Mouse (Mus musculus): ENCODE data around the gene Fam102a.

Fam102a gene

GRCm38 (mm10) chr2:32581450-32582095, 46.4 kb downstream of the Fam102a start:
- peak; percentile 69 to 73 for DNase-seq (ENCODE audit: low spot score in 2 of 2)

GRCm38 (mm10) chr2:32582830-32583799, 48.0 kb downstream of the Fam102a start:
- peak in 1 of 2 experiments; percentile 78 for DNase-seq (ENCODE audit: low spot score in 2 of 2)

GRCm38 (mm10) chr2:32585149-32585714, 50.1 kb downstream of the Fam102a start:
- DNase-seq (ENCODE audit: low spot score in 2 of 2): no peak

GRCm38 (mm10) chr2:32586871-32587351, 51.8 kb downstream of the Fam102a start, which contains the start of gene St6galnac4:
Gene St6galnac4, plus strand, starts transcription at chr2:32587095.
- DNase-seq (ENCODE audit: low spot score in 2 of 2): peak; percentile 88

GRCm38 (mm10) chr2:32587731-32588321, 52.7 kb downstream of the Fam102a start:
- no peak for DNase-seq (ENCODE audit: low spot score in 2 of 2)

- DNase-seq (ENCODE audit: low spot score in 2 of 2): no peak
Measured at GRCm38 (mm10) chr2:32589213-32589795, 54.2 kb downstream of the Fam102a start.

GRCm38 (mm10) chr2:32590224-32590623, 55.1 kb downstream of the Fam102a start:
- no peak for DNase-seq (ENCODE audit: low spot score in 2 of 2)

- DNase-seq (ENCODE audit: low spot score in 2 of 2): no peak
Measured at GRCm38 (mm10) chr2:32591249-32591648, 56.1 kb downstream of the Fam102a start.

GRCm38 (mm10) chr2:32596725-32597124, 61.6 kb downstream of the Fam102a start:
- no peak for DNase-seq (ENCODE audit: low spot score in 2 of 2)

- DNase-seq (ENCODE audit: low spot score in 2 of 2): no peak
Measured at GRCm38 (mm10) chr2:32597248-32597647, 62.1 kb downstream of the Fam102a start.

- DNase-seq (ENCODE audit: low spot score in 2 of 2): no peak
Measured at GRCm38 (mm10) chr2:32597699-32598098, 62.6 kb downstream of the Fam102a start.

- no peak for DNase-seq (ENCODE audit: low spot score in 2 of 2)
Measured at GRCm38 (mm10) chr2:32598506-32598905, 63.4 kb downstream of the Fam102a start.

- no peak for DNase-seq (ENCODE audit: low spot score in 2 of 2)
Measured at GRCm38 (mm10) chr2:32599409-32599808, 64.3 kb downstream of the Fam102a start, which contains the start of gene St6galnac6. Gene St6galnac6, plus strand, starts transcription at chr2:32599709.

- no peak for DNase-seq (ENCODE audit: low spot score in 2 of 2)
Measured at GRCm38 (mm10) chr2:32601417-32602065, 66.4 kb downstream of the Fam102a start.

GRCm38 (mm10) chr2:32602600-32603054, 67.5 kb downstream of the Fam102a start:
- peak; percentile 78 to 85 for DNase-seq (ENCODE audit: low spot score in 2 of 2)

GRCm38 (mm10) chr2:32604631-32605030, 69.5 kb downstream of the Fam102a start:
- DNase-seq (ENCODE audit: low spot score in 2 of 2): no peak

GRCm38 (mm10) chr2:32606161-32607142, 71.3 kb downstream of the Fam102a start:
- DNase-seq (ENCODE audit: low spot score in 2 of 2): peak; percentile 78 to 81

GRCm38 (mm10) chr2:32607262-32607947, 72.3 kb downstream of the Fam102a start:
- DNase-seq (ENCODE audit: low spot score in 2 of 2): no peak
